Mouse (Mus musculus): ENCODE measurements around the gene Smim27. TPM values are rescaled to one million over a fixed set of nuclear protein-coding genes. Genes with fewer than 3 reads are reported as not detected.

Gene Smim27
- polyA plus RNA-seq, 1 experiment from 2014 or later: 50.3 TPM

DNA sequence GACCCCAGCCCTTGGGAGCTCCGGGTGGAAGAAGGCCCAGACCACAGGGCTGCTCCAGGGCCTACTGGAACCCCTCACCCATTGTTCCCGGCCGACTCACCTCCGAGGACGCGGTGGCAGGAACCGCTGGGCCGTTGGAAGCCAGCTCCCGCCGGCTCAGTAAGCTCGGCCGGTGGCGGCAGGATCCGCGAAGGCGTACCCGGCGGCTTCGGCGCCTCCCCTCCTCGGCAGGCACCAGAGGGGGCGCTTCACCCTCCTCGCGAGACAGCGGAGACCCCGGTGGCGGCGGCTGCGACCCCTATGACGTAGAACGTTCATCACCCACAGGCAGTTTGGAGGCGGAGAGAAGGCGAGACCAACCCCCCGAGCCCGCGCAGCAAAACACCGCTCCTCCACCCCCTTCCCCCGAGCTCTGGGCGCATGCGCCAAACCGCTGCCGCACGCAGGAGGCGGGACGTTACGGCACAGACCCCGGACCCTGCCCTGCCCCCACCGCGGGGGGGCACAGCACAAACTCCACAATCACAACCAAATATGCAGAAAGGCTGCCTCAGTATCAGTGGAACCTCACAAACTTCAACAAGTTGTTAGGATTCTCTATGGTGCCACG is 1.1 kb upstream of the Smim27 start:
- Histone ChIP-seq H3K9ac (ENCODE audit: low read length) (peak overlapping the region; percentile 76), H3K4me1 (replicated peaks; ENCODE audit: control insufficient read depth, insufficient read depth) (0 out of 2 replicates have a peak, but pooled peaks cover 2% of the 10 kb centered on the region), H3K27ac (replicated peaks) (peak overlapping the region; percentile 99), H3K4me3 (ENCODE audit: low read depth, low read length) (peak overlapping the region; percentile 70), H3K36me3 (ENCODE audit: control insufficient read depth, insufficient read depth, low read length) (peaks cover 6% of the 10 kb centered on the region), H3K4me2 (replicated peaks; ENCODE audit: low read depth) (peak overlapping the region; percentile 92), H3K27me3 (ENCODE audit: control insufficient read depth, insufficient read depth, low read length) (no peaks in the 10 kb centered on the region), H3K9me3 (ENCODE audit: control insufficient read depth, low read length) (no peaks in the 10 kb centered on the region)
- TF ChIP-seq EP300 (optimal IDR thresholded peaks at IDR 0.05) (no peak), CTCF (IDR thresholded peaks at IDR 0.05; ENCODE audit: low read depth) (peak; percentile 64)
- WGBS: under 1% methylated on average over 48 of the region's 50 CpGs
- DNase-seq (ENCODE audit: low spot score) (peak; percentile 93), ATAC-seq (ENCODE audit: low FRiP score, low TSS enrichment) (peak; percentile 64)

DNA sequence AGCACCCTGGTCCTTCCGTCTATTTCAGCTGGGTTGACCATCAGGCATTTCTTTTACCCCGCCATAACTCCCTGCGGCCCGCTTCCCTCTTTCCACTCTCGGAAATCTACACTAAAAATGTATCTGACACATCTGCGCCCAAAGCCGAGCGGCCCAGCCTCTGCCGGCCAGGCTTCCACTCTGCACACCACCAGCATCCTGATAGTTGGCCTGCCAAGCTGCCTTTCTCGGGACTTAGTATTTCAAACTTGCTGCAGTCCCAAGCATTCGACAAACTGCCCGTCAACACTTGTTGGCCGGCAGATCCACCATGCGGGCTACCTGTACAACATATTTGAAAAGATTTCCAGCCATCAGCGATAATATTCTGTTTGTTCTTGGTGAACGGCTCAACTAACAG is 544 bp upstream of the Smim27 start:
- Histone ChIP-seq H3K27ac (replicated peaks) (peak overlapping the region; percentile 99), H3K9me3 (ENCODE audit: control insufficient read depth, low read length) (no peaks in the 10 kb centered on the region), H3K36me3 (ENCODE audit: control insufficient read depth, insufficient read depth, low read length) (peaks cover 6% of the 10 kb centered on the region), H3K4me1 (replicated peaks; ENCODE audit: control insufficient read depth, insufficient read depth) (0 out of 2 replicates have a peak, but pooled peaks cover 2% of the 10 kb centered on the region), H3K4me3 (ENCODE audit: low read depth, low read length) (peak overlapping the region; percentile 70), H3K27me3 (ENCODE audit: control insufficient read depth, insufficient read depth, low read length) (no peaks in the 10 kb centered on the region), H3K9ac (ENCODE audit: low read length) (peak overlapping the region; percentile 76), H3K4me2 (replicated peaks; ENCODE audit: low read depth) (peak overlapping the region; percentile 92)
- TF ChIP-seq CTCF (IDR thresholded peaks at IDR 0.05; ENCODE audit: low read depth) (no peak), EP300 (optimal IDR thresholded peaks at IDR 0.05) (no peak)
- ATAC-seq (ENCODE audit: low FRiP score, low TSS enrichment) (no peak), DNase-seq (ENCODE audit: low spot score) (no peak)
- under 1% methylated on average over 16 of the region's 16 CpGs for WGBS

DNA sequence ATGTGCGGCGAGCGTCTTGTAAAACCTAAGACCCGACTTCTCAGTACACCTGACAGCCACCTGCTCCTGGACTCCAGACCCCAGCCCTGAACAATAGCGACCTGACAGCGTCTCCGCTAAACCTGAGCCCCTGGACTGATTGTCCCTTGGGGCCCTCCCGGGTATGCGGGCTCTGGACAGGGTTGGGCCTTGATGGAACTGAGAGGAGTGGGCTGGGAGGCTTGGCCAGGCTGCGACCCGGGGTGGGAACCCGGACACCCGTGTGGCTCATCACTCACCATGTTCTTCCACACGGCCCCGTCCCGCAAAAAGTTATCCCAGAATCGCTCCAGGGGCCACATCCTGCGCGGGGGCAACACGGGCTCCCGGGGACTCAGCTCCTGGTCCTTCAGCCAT is 9.5 kb downstream of the Smim27 start:
- DNase-seq (ENCODE audit: low spot score) (no peak), ATAC-seq (ENCODE audit: low FRiP score, low TSS enrichment) (peak; percentile 71)
- H3K4me1 ChIP-seq (replicated peaks; ENCODE audit: control insufficient read depth, insufficient read depth): peaks cover 3% of the 10 kb centered on the region; the same call in 1 of the 2 replicates
- no peaks in the 10 kb centered on the region for H3K9me3 ChIP-seq (ENCODE audit: control insufficient read depth, low read length)
- peak overlapping the region; percentile 87 for H3K9ac ChIP-seq (ENCODE audit: low read length)
- 0% methylated on average over 21 of the region's 21 CpGs for WGBS
- H3K4me2 ChIP-seq (replicated peaks; ENCODE audit: low read depth): peak overlapping the region; percentile 90
- H3K4me3 ChIP-seq (ENCODE audit: low read depth, low read length): peak overlapping the region; percentile 76
- no peak for TF ChIP-seq EP300 (optimal IDR thresholded peaks at IDR 0.05)
- no peak for TF ChIP-seq CTCF (IDR thresholded peaks at IDR 0.05; ENCODE audit: low read depth)
- H3K36me3 ChIP-seq (ENCODE audit: control insufficient read depth, insufficient read depth, low read length): no peaks in the 10 kb centered on the region
- H3K27ac ChIP-seq (replicated peaks): peak overlapping the region; percentile 91
- H3K27me3 ChIP-seq (ENCODE audit: control insufficient read depth, insufficient read depth, low read length): no peaks in the 10 kb centered on the region

DNA sequence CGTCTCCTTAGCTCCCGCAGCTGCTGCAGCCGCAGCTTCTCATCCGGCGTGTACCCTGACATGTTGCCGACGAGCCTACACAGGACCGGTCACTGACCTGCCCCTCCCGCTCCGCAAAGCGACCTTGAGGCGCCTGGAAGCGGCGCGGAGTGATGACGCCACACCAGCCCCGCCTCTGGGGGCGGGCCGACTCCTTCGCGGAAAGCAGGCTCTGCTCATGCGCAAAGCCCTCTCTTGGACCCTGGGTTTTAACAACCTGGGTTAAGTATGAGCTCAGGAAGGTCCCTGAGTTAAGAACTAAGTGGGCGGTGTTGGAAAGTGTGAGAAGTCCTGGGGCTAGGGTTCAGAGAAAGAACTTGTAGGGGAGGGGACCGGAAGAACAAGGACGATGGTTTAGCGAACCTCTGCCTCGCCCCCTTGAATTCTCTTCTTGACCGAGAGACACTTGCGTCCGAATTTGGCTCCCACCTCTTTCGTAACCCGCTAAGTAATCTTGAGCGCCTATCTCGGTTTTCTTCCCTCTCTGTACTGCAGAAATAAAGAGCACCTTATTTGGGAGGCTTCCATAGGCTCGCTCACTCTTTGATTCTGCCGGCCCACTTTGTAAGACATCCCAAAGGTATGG is 10.0 kb downstream of the Smim27 start, which contains the start of gene Ndufb6:
Gene Ndufb6, minus strand, starts transcription at position 146 of the 625 bp plus-strand sequence.
- Histone ChIP-seq H3K9ac (ENCODE audit: low read length) (peak within 1 kb of the TSS; percentile 87), H3K4me2 (replicated peaks; ENCODE audit: low read depth) (peak within 1 kb of the TSS; percentile 90), H3K27ac (replicated peaks) (peak within 1 kb of the TSS; percentile 91), H3K36me3 (ENCODE audit: control insufficient read depth, insufficient read depth, low read length) (no peaks in the 10 kb centered on the region), H3K27me3 (ENCODE audit: control insufficient read depth, insufficient read depth, low read length) (no peaks in the 10 kb centered on the region), H3K9me3 (ENCODE audit: control insufficient read depth, low read length) (no peaks in the 10 kb centered on the region), H3K4me3 (ENCODE audit: low read depth, low read length) (peak within 1 kb of the TSS; percentile 76), H3K4me1 (replicated peaks; ENCODE audit: control insufficient read depth, insufficient read depth) (peaks cover 3% of the 10 kb centered on the region; the same call in 1 of the 2 replicates)
- DNase-seq (ENCODE audit: low spot score) (peak; percentile 96), ATAC-seq (ENCODE audit: low FRiP score, low TSS enrichment) (peak; percentile 99)
- no peak for TF ChIP-seq EP300 (optimal IDR thresholded peaks at IDR 0.05)
- no peak for TF ChIP-seq CTCF (IDR thresholded peaks at IDR 0.05; ENCODE audit: low read depth)
- under 1% methylated on average over 36 of the region's 36 CpGs for WGBS

DNA sequence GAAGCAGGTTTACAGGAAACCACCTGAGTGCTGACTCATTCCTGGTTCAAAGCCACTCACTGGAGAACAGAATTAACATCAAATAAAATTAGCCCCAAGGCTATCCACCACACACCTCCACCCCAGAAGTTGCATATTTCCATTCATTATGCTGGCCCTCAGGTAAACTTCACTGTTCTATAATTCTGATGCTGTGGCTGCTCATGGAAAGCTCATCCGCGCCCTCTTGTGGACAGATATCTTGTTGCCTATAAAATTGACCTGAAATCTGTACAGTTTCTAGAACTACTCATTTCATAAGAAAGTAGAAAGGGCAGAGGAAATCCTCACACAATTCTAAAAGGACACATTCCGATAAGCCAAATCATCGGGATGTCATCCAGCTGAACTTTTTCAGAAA is 16.2 kb downstream of the Smim27 start:
- WGBS: 10% methylated on average over 4 of the region's 4 CpGs
- TF ChIP-seq EP300 (optimal IDR thresholded peaks at IDR 0.05) (no peak), CTCF (IDR thresholded peaks at IDR 0.05; ENCODE audit: low read depth) (peak; percentile 90)
- Histone ChIP-seq H3K4me1 (replicated peaks; ENCODE audit: control insufficient read depth, insufficient read depth) (no peaks in the 10 kb centered on the region), H3K27me3 (ENCODE audit: control insufficient read depth, insufficient read depth, low read length) (no peaks in the 10 kb centered on the region), H3K4me3 (ENCODE audit: low read depth, low read length) (no peak overlapping the region), H3K9ac (ENCODE audit: low read length) (no peak overlapping the region), H3K36me3 (ENCODE audit: control insufficient read depth, insufficient read depth, low read length) (no peaks in the 10 kb centered on the region), H3K27ac (replicated peaks) (no peak overlapping the region), H3K4me2 (replicated peaks; ENCODE audit: low read depth) (no peak overlapping the region), H3K9me3 (ENCODE audit: control insufficient read depth, low read length) (no peaks in the 10 kb centered on the region)
- DNase-seq (ENCODE audit: low spot score) (peak; percentile 70), ATAC-seq (ENCODE audit: low FRiP score, low TSS enrichment) (no peak)

- no peak overlapping the region for H3K4me2 ChIP-seq (replicated peaks; ENCODE audit: low read depth)
- ATAC-seq (ENCODE audit: low FRiP score, low TSS enrichment) (no peak), DNase-seq (ENCODE audit: low spot score) (no peak)
- no peak overlapping the region for H3K27ac ChIP-seq (replicated peaks)
- WGBS: 77% methylated on average over 6 of the region's 6 CpGs
- H3K4me1 ChIP-seq (replicated peaks; ENCODE audit: control insufficient read depth, insufficient read depth): no peaks in the 10 kb centered on the region
- no peaks in the 10 kb centered on the region for H3K36me3 ChIP-seq (ENCODE audit: control insufficient read depth, insufficient read depth, low read length)
- H3K4me3 ChIP-seq (ENCODE audit: low read depth, low read length): no peak overlapping the region
- no peaks in the 10 kb centered on the region for H3K9me3 ChIP-seq (ENCODE audit: control insufficient read depth, low read length)
- H3K9ac ChIP-seq (ENCODE audit: low read length): no peak overlapping the region
- H3K27me3 ChIP-seq (ENCODE audit: control insufficient read depth, insufficient read depth, low read length): no peaks in the 10 kb centered on the region
- TF ChIP-seq CTCF (IDR thresholded peaks at IDR 0.05; ENCODE audit: low read depth) (no peak), EP300 (optimal IDR thresholded peaks at IDR 0.05) (no peak)
Measured at GRCm38 (mm10) chr4:40287415-40287814, 18.0 kb downstream of the Smim27 start.

Measured in stomach, postnatal 0 days (tissue).